Mouse (Mus musculus): ENCODE results near the gene Krtap1-3. TPM values are rescaled to one million over a fixed set of nuclear protein-coding genes. Genes with fewer than 3 reads are reported as not detected.

Gene Krtap1-3
- polyA plus RNA-seq, 1 experiment from 2014 or later = not detected

- H3K27ac ChIP-seq (ENCODE audit: low read depth) = no peak within 1 kb of the TSS
- no peak for DNase-seq
- TF ChIP-seq CTCF (IDR thresholded peaks at IDR 0.05; ENCODE audit: low read depth) = no peak
- no peak for TF ChIP-seq EP300 (IDR thresholded peaks at IDR 0.05; ENCODE audit: low read depth)
- H3K4me3 ChIP-seq (ENCODE audit: low read depth, low read length) = no peak within 1 kb of the TSS
- H3K4me2 ChIP-seq (ENCODE audit: low read depth, low read length) = no peak within 1 kb of the TSS
- H3K27me3 ChIP-seq (ENCODE audit: insufficient read depth, low read length) = no peaks in the 10 kb centered on the region
- H3K36me3 ChIP-seq (replicated peaks; ENCODE audit: insufficient read depth, low read length) = no peaks in the 10 kb centered on the region
- no peak for ATAC-seq
- H3K9me3 ChIP-seq (ENCODE audit: low read length) = no peaks in the 10 kb centered on the region
- 84% methylated on average over 5 of the region's 5 CpGs for WGBS (ENCODE audit: insufficient replicate concordance)
- no peaks in the 10 kb centered on the region for H3K4me1 ChIP-seq (ENCODE audit: insufficient read depth)
- no peak within 1 kb of the TSS for H3K9ac ChIP-seq (replicated peaks)
Measured at GRCm38 (mm10) chr11:99583245-99583704, 7.9 kb downstream of the Krtap1-3 start, which contains the start of gene Krtap1-4. Gene Krtap1-4 (minus strand): TSS chr11:99583654.

GRCm38 (mm10) chr11:99581564-99581963 is 9.6 kb downstream of the Krtap1-3 start:
- H3K27ac ChIP-seq (ENCODE audit: low read depth) = no peak overlapping the region
- H3K9ac ChIP-seq (replicated peaks) = no peak overlapping the region
- no peak for ATAC-seq
- no peak overlapping the region for H3K4me2 ChIP-seq (ENCODE audit: low read depth, low read length)
- H3K27me3 ChIP-seq (ENCODE audit: insufficient read depth, low read length) = no peaks in the 10 kb centered on the region
- no peaks in the 10 kb centered on the region for H3K9me3 ChIP-seq (ENCODE audit: low read length)
- H3K4me3 ChIP-seq (ENCODE audit: low read depth, low read length) = no peak overlapping the region
- H3K4me1 ChIP-seq (ENCODE audit: insufficient read depth) = no peaks in the 10 kb centered on the region
- no peak for DNase-seq
- H3K36me3 ChIP-seq (replicated peaks; ENCODE audit: insufficient read depth, low read length) = no peaks in the 10 kb centered on the region
- TF ChIP-seq EP300 (IDR thresholded peaks at IDR 0.05; ENCODE audit: low read depth) = no peak
- WGBS (ENCODE audit: insufficient replicate concordance) = 73% methylated on average over 6 of the region's 6 CpGs

DNA sequence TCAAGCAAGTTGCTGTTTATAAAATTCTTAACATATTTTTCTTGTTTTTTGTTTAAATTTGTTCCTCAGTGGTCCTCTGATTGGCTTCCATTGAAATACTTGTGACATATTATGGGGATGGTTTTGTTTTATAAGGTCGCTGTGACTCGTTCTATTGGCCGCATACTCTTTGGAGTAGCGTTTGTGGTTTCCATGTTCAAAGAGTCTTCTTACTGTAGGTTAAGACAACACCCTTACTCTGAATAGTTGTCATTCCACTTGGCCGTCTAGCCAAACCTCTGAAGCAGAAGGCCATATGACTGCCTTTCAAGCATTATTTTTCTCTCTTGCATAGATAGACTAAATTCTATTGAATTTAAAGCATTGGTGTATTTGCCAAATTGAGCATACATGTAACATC is 10.1 kb downstream of the Krtap1-3 start:
- ATAC-seq (no peak), DNase-seq (no peak)
- Histone ChIP-seq H3K36me3 (replicated peaks; ENCODE audit: insufficient read depth, low read length) (no peaks in the 10 kb centered on the region), H3K4me1 (ENCODE audit: insufficient read depth) (no peaks in the 10 kb centered on the region), H3K9me3 (ENCODE audit: low read length) (no peaks in the 10 kb centered on the region), H3K27me3 (ENCODE audit: insufficient read depth, low read length) (no peaks in the 10 kb centered on the region), H3K4me2 (ENCODE audit: low read depth, low read length) (no peak overlapping the region), H3K27ac (ENCODE audit: low read depth) (no peak overlapping the region), H3K4me3 (ENCODE audit: low read depth, low read length) (no peak overlapping the region), H3K9ac (replicated peaks) (no peak overlapping the region)
- WGBS (ENCODE audit: insufficient replicate concordance) = 78% methylated on average over 5 of the region's 5 CpGs
- TF ChIP-seq EP300 (IDR thresholded peaks at IDR 0.05; ENCODE audit: low read depth) = no peak
- TF ChIP-seq CTCF (IDR thresholded peaks at IDR 0.05; ENCODE audit: low read depth) = no peak

DNA sequence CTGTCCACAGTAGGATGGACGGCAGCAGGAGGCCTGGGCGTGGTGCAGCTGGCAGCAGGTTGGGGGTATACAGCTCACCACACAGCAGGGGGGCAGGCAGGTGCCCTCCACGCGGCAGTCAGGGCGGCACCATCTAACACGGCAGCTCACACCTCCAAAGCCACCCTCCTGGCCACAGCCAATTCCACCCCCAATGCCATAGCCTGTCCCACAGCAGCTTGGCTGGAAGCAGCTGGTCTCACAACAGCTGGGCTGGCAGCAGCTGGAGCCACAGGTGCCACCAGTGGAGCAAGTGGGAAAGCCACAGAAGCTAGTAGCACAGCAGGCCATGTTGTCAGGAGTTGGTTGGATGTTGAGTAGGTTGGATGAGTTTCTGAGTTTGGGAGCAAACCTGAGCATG is 10.5 kb downstream of the Krtap1-3 start, which contains the start of gene Krtap1-5:
Gene Krtap1-5 (minus strand): TSS at position 381 of the 400 bp plus-strand sequence.
- H3K4me3 ChIP-seq (ENCODE audit: low read depth, low read length) = no peak within 1 kb of the TSS
- H3K4me1 ChIP-seq (ENCODE audit: insufficient read depth) = no peaks in the 10 kb centered on the region
- no peaks in the 10 kb centered on the region for H3K9me3 ChIP-seq (ENCODE audit: low read length)
- TF ChIP-seq CTCF (IDR thresholded peaks at IDR 0.05; ENCODE audit: low read depth) (no peak), EP300 (IDR thresholded peaks at IDR 0.05; ENCODE audit: low read depth) (no peak)
- DNase-seq = no peak
- no peak within 1 kb of the TSS for H3K4me2 ChIP-seq (ENCODE audit: low read depth, low read length)
- H3K9ac ChIP-seq (replicated peaks) = no peak within 1 kb of the TSS
- H3K27ac ChIP-seq (ENCODE audit: low read depth) = no peak within 1 kb of the TSS
- no peaks in the 10 kb centered on the region for H3K27me3 ChIP-seq (ENCODE audit: insufficient read depth, low read length)
- no peak for ATAC-seq
- H3K36me3 ChIP-seq (replicated peaks; ENCODE audit: insufficient read depth, low read length) = no peaks in the 10 kb centered on the region
- WGBS (ENCODE audit: insufficient replicate concordance) = 81% methylated on average over 6 of the region's 6 CpGs

DNA sequence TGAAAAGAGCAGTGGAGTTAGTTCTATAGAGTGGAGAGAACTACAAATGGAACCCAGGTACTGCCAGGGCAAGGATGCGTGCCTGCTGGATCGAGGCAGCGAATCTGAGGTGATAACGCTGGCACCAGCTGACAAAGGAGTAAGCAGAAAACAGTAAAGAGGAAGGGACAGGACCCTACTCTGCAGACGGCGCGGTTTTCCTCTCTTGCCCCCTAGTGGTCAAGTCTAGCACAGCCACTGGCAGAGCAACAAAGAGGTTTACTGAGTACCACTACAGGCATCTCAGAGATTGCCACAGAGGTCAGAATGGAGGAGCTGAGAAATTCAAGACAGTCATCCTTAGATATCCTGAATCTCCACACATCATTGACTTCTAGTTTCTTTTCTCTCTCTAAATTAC is 17.0 kb downstream of the Krtap1-3 start:
- WGBS (ENCODE audit: insufficient replicate concordance) = under 1% methylated on average over 7 of the region's 7 CpGs
- no peaks in the 10 kb centered on the region for H3K4me1 ChIP-seq (ENCODE audit: insufficient read depth)
- no peak overlapping the region for H3K9ac ChIP-seq (replicated peaks)
- no peaks in the 10 kb centered on the region for H3K27me3 ChIP-seq (ENCODE audit: insufficient read depth, low read length)
- TF ChIP-seq EP300 (IDR thresholded peaks at IDR 0.05; ENCODE audit: low read depth) = no peak
- peak; percentile 84 for TF ChIP-seq CTCF (IDR thresholded peaks at IDR 0.05; ENCODE audit: low read depth)
- no peaks in the 10 kb centered on the region for H3K36me3 ChIP-seq (replicated peaks; ENCODE audit: insufficient read depth, low read length)
- ATAC-seq = no peak
- H3K4me3 ChIP-seq (ENCODE audit: low read depth, low read length) = no peak overlapping the region
- DNase-seq = peak; percentile 72
- no peak overlapping the region for H3K4me2 ChIP-seq (ENCODE audit: low read depth, low read length)
- H3K9me3 ChIP-seq (ENCODE audit: low read length) = no peaks in the 10 kb centered on the region
- no peak overlapping the region for H3K27ac ChIP-seq (ENCODE audit: low read depth)

GRCm38 (mm10) chr11:99573164-99573563 is 18.0 kb downstream of the Krtap1-3 start:
- ATAC-seq = no peak
- 63% methylated on average over 4 of the region's 4 CpGs for WGBS (ENCODE audit: insufficient replicate concordance)
- no peaks in the 10 kb centered on the region for H3K36me3 ChIP-seq (replicated peaks; ENCODE audit: insufficient read depth, low read length)
- no peak overlapping the region for H3K4me3 ChIP-seq (ENCODE audit: low read depth, low read length)
- H3K9me3 ChIP-seq (ENCODE audit: low read length) = no peaks in the 10 kb centered on the region
- H3K4me2 ChIP-seq (ENCODE audit: low read depth, low read length) = no peak overlapping the region
- TF ChIP-seq CTCF (IDR thresholded peaks at IDR 0.05; ENCODE audit: low read depth) (no peak), EP300 (IDR thresholded peaks at IDR 0.05; ENCODE audit: low read depth) (no peak)
- no peaks in the 10 kb centered on the region for H3K4me1 ChIP-seq (ENCODE audit: insufficient read depth)
- H3K27ac ChIP-seq (ENCODE audit: low read depth) = no peak overlapping the region
- no peak overlapping the region for H3K9ac ChIP-seq (replicated peaks)
- DNase-seq = no peak
- no peaks in the 10 kb centered on the region for H3K27me3 ChIP-seq (ENCODE audit: insufficient read depth, low read length)

- Histone ChIP-seq H3K4me1 (ENCODE audit: insufficient read depth) (no peaks in the 10 kb centered on the region), H3K4me3 (ENCODE audit: low read depth, low read length) (no peak within 1 kb of the TSS), H3K9ac (replicated peaks) (no peak within 1 kb of the TSS), H3K27ac (ENCODE audit: low read depth) (no peak within 1 kb of the TSS), H3K27me3 (ENCODE audit: insufficient read depth, low read length) (no peaks in the 10 kb centered on the region), H3K36me3 (replicated peaks; ENCODE audit: insufficient read depth, low read length) (no peaks in the 10 kb centered on the region), H3K9me3 (ENCODE audit: low read length) (no peaks in the 10 kb centered on the region), H3K4me2 (ENCODE audit: low read depth, low read length) (no peak within 1 kb of the TSS)
- 80% methylated on average over 7 of the region's 7 CpGs for WGBS (ENCODE audit: insufficient replicate concordance)
- TF ChIP-seq CTCF (IDR thresholded peaks at IDR 0.05; ENCODE audit: low read depth) (no peak), EP300 (IDR thresholded peaks at IDR 0.05; ENCODE audit: low read depth) (no peak)
- no peak for DNase-seq
- no peak for ATAC-seq
Measured at GRCm38 (mm10) chr11:99566530-99566929, 24.6 kb downstream of the Krtap1-3 start, which contains the start of gene Krtap3-1. Gene Krtap3-1 (minus strand): TSS chr11:99566630.

Data from liver, postnatal 0 days (tissue).